Mouse (Mus musculus) layer of hippocampus, postnatal 36 days (tissue): ENCODE measurements around the gene Ulk4. TPM values are rescaled to one million over a fixed set of nuclear protein-coding genes. Genes with fewer than 3 reads are reported as not detected.

Experiments used
- DNase-seq, 2 experiments: peaks; one replicate each; pipeline ENCODE4 v3.0.0; 2022
- total RNA-seq, 2 experiments: library from RNA; stranded (reverse); gene quantifications; 2 replicates each; pipeline ENCODE4 v1.2.3; 2021

Gene Ulk4
- total RNA-seq, 2 experiments from 2014 or later = 7.2 to 10.6 TPM

DNA sequence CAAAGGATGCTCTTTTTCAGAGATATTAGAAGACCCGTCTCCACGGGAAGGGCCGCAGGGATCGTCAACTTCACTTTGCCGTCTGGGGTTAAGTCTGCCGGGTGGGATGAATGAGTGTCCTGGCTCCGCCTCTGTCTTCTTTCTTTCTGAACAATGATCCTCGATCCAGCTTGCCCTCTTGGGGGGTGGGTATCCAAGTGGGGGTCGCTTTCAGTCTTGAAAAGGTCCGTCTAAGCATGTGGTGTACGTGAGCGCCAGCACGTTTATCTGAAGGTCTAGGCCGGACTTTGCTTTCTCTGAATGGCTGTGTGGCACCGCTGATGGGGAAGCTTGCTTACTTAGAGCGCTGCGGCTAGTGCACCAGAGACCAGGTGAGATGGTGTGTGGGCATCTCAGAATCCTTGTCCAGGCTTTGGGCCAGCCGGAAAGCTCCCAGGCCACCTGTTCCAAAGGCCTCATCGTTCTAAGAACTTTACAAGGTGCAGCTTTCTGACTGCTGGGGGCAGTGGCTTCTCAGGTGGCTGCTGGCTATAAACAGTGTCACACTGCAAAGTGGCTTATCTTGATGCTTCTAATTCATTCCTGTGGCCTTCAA lies 23.1 kb upstream of the Ulk4 start:
- no peak for DNase-seq

DNA sequence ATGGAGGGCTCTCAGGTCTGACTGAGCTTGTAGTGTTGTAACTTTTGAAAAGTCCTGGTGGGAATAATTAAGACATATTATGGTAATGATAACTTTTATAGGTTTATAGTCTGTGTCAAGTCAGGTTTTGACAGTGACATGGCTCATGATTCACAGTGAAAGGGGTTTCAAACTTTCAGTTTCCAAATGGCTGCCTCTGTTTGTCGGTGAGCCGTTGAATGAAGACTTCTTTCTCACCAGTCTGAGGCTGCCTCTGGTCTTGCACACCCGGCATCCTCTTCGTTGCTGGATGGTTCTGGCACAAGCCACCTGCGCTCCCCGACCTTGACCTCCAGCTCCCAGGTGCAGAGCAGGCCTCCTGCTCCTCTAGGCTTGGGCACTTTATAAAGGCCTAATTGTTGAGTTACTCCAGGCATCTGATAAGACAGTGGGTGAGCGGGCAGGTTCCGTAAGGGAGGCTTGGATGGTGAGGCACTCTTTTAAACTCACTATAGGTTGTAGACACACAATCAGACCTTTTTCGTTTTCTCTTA lies 22.3 kb upstream of the Ulk4 start:
- DNase-seq = no peak

DNA sequence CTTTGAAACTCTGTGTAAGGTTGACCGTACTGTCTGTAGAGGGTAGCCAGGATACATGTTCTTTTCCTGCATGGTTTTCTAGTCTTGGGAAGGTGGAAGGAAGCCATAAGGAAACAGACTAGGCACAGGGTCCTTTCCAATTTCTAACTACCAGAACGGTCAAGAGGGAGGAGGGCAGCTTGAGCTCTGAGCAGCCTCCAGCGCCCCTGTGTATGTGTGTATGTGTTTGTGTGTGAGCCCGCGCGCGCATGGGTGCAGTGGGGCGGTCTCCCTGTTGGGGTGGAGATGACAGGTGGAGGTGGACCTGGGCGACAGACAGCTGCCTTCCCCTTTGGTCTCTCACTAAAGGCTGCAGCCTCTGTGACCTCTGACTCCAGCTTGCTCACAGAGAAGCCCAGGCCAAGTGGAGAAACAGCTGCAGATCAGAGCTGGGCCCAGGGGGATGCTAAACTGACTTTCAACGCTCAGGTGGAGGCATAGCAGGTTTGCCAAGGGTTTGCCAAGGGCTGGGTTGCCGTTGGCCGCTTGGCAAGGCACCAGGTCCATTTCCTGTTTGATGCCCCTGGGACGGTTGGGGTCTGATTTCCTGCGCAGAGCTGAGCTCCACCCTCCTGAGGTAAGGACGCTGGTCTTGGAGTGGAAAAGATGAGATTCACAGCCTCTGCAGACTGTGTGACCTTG lies 21.6 kb upstream of the Ulk4 start:
- no peak for DNase-seq

DNA sequence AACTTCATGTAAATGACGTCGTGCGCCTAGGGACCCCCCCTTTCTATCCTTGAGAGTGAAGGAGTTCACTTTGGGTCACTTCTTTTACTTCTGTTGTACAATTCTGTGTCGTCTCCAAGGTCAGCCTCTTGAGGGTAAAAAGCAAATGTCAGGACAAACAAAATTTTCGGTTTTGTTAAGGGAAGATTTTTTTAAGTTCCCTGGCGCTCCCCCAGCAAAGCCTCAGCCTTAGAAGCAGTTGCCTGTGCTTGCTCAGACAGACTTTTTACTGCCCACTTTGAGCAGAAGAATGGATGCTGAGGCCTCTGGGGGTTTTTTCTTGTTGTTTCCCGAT lies 21.0 kb upstream of the Ulk4 start:
- no peak for DNase-seq

DNA sequence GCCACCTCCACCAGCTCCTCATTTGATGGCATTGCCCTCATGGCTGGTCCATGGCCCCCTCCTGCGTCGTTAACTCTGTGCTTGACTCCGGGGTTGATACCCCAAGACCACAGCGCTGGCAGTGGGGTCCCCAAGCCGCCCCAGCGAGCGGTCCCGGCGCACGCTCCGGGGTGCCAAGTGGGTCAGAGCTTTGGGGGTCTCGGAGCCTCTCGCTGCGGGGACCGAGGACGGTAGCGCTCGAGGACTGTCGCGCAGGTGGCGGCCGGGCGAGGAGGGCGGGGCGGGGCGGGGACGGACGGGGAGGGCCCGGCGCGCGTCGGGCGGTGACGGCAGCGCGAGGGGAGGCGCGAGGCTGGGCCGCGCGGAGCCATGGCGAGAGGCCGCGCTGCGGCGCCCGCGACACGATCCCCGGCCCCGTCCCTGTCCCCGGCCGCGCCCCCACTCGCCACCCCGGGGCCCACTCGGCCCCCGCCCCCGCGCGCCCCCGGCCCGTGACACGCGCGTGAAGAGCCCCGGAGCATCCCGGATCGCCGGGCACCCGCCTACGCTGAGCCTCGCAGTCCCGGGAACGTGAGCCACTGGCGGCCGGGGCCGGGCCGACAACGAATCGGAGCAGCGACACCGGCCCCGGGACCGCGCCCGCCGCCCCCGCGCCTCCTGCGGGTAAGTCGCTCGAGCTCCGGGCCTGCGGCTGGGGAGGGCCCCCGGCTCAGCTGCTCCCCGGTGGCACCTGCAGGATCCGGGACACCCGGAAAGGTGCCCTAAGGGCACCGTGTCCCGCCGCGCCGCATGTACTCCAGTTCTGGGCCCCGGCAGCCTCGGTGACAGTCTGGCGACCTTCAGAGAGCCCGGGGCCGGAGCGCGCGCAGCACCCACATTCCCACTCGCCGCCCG lies 20.4 kb upstream of the Ulk4 start, which contains the start of gene Trak1:
Trak1 (plus strand) TSS at position 332 of the 894 bp plus-strand sequence.
- DNase-seq = peak in 1 of 2 experiments; percentile 50

DNA sequence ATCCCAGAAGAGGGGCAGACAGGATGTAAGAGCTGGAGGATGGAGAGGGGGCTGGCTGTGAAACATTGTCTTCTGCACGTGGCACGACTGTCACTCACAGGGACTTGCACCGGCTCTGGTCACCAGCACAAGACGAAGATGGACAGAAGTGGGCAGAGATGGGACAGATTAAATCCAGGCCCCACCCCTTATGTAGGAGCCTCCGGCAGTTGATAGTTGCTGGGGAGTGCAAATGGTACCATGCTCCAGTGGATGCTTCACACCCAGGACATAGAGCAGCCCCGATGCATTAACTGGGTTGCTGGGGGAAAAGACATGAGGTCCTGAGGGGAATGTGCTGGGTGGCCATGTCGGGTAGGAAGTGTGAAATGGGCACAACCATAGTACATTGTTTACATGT lies 18.2 kb upstream of the Ulk4 start:
- DNase-seq = no peak

DNA sequence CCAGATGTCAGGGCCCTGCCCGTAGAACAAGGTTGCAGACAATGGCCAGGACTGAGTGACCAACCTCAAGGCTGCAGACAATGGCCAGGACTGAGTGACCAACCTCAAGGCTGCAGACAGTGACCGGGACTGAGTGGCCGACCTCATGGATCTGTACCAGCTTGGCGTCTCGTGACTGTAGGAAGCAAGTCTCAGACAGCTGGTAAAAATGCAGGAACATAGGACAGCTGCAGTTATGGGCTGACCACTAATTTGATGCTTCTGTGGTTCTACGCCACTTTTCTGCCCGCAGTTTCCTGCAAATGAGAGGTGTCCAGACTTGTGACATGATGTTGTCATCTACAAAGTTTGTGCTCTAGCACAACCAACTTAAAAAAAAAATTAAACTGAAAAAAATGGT lies 16.2 kb upstream of the Ulk4 start:
- DNase-seq = no peak

DNA sequence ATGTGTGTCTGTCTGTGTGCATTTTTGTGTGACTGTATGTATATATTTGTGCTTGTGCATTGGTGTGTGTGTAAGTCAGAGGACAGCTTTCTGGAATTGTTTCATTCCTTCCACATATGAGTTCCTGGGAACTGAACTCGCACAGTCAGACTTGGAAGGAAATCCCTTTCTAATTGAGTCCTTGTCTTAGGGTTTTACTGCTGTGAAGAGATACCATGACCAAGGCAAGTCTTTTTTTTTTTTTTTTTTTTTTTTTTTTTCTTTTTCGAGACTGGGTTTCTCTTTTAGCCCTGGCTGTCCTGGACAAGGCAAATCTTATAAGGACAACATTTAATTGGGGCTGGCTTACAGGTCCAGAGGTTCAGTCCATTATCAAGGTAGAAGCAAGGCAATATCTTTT lies 14.3 kb upstream of the Ulk4 start:
- DNase-seq = no peak

DNA sequence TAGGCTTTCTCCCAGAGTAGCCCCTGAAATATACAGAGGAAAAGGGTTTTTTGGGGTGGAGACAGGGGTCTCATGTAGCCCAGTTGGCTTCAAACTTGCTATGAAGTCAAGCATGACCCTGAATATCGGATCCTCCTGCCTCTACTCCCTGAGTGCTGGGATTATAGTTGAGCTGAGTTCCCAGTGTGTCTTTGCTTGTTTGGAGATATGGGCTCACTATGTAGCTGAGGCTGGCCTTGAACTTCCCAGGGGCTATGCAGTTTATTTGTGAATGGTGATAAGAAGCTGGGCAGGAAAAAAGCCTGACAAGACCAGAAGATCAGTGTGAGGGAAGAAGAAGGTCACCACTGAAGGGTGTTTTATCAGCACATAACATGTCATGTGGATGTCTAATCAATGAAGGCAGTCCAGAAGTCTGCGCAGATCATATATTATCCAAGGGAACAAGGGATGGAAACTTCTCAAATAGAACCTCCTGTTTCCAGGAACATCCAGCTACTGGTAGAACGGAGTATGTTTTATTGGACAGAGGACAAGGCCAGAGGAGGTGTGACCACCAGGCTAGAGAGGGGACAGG lies 9.4 kb upstream of the Ulk4 start:
- no peak for DNase-seq

DNA sequence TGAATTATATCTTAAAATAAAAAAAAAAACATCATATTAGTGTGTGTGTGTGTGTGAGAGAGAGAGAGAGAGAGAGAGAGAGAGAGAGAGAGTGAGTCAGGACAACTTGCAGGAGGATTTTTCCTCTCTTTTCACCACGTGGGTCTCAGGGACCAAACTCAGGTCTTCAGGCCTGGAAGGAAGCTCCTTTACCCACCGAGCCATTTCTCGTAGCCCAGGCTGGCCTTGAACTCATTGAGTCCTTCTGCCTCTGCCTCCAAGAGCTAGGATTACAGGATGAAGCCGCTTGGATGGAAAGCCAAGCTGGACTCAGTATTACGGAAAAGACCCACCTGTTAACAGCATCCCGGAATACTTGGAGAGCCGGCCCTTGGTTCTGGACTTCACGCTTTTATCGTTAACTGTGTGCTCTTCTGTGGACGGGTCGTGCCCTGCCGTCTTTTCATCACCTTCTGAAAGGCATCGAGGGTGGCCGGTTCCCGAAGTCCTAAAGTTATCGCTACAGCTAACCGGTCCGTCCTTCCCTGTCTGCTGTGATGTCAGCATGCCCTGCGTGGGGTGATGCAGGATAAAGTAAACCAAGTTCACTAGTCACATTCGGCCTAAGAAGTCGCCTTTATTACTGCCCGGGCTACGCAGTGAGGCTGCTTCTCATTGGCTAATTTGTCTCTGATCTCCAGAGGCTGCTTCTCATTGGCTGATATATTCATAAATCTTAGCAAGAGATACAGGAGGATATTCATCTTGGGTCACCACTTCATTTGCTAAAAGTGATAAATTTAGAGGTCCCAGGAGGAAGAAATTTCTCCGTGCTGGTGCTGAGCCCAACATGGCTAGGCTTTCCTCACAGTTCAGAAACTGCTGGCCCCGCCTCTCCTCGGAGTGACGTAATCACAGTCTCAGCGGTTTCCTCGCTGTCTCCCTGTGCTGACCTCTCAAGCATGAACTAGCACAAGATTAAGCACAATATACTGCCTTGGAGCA lies 8.6 kb upstream of the Ulk4 start:
- peak in 1 of 2 experiments; percentile 41 for DNase-seq

DNA sequence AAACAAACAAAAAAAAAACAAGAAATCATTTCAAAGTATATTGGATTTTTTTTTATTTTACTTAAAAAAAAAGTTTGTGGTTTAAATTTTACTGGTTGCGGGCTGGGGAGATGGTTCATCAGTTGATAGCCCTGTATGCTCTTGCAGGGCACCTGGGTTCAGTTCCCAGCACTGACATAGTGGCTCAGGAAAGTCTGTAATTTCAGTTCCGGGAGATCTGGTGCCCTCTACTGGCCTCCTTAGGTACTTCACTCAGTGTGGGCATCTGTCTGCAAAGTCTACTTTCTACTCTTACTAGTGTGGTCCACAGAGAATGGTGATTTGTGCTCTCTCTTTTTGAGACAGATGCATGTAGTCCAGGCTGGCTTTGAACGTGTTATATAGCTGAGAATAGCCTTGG lies 7.4 kb upstream of the Ulk4 start:
- DNase-seq = no peak

DNA sequence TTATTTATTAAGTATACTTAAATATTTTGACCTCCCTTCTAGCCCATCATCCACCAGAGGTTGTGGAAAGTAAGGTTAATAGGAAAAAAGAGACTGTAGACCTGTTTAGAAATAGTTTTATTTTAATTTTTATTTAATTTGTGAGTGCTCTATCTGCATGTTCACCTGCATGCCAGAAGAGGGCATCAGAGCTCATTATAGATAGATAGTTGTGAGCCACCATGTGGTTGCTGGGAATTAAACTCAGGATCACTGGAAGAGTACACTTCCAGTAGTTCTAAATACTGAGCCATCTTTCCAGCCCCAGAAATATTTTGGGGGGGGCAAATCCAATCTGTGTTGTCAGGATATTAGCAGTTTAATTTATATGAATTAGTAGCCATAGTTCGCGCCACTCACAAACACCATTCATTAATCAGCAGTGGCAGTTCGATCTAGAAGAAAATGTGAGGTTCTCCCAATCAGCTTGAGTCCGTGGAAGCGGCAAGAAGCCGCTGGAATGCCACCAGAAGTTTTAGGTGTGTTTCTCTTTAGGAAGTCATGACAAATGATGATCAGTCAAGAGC lies 6.7 kb upstream of the Ulk4 start:
- no peak for DNase-seq

DNA sequence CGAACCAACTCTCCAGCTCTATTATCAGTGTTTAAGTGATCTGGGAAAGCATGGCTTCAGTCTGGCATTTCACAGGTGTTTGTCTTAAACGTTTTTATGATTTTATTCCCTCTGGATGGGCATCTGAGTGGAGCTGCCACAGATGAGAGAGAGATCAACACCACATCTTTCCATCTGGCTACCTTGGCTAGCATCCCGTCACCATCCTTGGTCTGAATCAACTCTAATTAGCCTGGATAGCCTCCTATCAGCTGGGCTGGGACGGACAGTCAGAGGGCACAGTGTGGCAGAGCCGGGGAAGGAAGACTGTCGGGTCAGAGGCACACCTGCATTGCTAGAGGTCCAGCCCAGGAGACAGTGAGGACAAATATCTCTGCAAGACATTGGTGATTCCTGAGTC lies 4.9 kb upstream of the Ulk4 start:
- no peak for DNase-seq

DNA sequence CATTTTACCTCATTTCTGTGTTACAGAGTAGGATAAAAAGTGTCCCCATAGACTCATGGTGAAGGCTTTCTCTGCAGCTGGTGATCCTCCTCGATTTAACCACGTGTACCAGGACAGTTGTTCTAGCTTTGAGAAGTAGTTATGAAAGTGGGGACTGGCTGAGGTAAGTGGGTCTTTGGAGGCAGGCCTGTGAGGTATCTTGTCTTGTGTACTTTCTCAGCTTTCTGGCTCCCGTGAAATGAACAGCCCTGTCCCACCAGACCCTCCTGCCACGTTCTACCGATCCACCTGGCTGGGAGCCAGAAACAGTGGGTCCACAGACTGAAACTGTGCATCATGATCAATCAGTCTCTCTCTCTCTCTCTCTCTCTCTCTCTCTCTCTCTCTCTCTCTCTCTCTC lies 2.2 kb upstream of the Ulk4 start:
- DNase-seq = no peak

DNA sequence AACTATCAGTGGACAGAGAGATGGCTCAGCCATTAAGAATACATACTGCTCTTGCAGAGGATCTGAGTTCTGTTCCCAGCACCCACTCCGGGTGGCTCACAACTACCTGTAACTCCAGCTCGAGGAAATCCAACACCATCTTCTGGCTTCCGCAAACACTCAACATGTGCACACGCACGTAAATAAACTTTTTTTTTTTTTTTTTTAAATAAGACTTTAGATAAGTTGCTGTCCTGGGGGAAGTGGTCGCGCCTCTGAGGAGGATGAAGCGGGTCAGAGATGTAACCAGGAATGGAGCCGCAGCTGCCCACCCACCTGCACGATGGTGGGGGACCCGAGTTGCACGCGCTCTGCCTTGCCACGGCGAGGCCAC lies 266 bp downstream of the Ulk4 start:
- DNase-seq = no peak

DNA sequence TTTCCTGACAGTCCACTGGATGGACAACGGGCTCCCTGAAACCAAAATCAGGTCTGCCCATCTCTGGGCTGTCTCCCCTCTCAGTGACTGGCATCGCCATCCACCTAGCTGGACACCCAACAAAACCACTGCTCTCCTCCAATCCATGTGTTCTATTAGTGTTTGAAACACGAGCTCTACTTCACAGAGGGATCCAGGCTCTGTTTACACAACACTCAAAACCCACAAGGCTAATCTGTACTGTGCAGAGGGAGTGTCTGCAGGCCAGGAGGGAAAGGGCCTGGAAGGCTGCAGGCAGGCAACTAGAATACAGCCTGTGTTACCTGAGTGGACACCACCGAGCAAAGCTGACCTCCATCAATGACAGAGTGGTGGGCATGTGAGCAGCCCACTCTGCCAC lies 5.4 kb downstream of the Ulk4 start:
- no peak for DNase-seq

DNA sequence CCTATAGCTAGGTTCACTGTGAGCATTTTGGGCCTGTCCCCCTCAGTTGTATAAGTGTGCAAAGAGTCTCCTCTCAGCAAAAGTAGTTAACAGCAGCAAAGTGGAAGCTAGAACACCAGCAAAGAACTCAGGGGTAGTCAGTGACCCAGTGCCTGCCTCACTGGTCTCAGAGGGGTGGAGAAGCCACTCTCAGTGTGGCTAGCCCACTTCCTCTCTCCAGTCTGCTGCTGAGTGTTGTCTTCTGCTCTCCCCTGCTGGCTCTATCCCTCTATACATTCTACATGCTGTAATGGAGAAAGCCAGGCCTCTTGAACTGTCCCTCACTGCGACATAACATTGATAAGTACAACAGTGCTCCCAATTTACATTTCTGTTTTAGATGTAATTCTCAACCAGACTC lies 5.8 kb downstream of the Ulk4 start:
- no peak for DNase-seq

DNA sequence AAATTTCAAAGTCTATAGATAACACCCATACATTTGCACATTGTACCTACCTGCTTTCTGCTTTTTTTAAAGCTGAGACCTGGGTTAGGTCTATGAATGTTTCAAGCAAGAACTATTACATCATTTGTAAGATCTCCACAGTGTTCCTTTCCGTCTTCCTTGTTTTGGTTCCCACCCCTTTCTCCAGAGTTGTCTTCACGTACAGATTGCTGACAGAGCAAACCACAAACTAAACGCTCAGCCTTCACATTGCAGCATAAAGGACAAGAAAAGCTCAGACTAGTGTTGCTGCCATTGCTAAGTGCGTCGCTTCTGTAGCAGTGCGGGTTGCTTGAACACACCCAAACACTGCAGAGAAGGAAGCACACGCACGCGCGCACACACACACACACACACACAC lies 11.7 kb downstream of the Ulk4 start:
- no peak for DNase-seq

DNA sequence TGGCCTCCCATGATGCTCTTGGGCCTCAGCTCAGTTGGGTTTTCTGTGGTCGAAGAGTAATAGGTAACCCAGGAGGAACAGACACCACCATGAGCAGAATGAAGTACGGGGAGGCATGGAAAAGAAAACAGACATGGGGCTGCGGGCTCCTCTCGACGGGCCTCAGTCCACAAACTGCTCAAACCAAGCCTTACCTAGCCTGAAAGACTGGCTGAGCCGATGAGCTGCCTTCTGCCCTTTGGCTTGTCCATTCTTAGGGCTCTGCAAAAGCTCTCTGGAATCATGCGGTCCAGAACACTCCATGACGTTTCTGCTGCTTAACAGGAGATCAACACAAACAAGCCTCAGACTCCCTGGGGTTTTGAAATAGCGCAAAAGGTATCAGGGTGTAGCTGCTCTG lies 19.9 kb downstream of the Ulk4 start:
- DNase-seq = no peak

DNA sequence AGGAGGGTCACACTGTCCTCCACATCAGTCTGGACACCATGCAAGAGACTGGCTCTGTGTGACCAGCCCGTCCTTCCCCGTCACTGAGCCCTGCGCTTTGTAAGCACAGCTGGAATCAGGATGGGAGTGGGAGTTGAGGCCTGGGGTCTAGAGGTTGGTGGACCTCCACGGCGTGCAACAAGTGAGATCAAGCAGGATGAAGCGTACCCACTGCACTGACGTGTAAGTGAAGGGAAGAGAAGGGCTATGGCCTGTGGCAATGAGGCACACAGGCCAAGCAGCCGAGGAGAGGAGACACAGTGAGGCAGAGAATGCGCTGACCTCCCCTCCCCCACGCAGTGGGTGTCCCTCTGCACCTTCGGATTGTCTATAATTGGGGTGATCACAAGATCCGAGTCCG lies 22.2 kb downstream of the Ulk4 start:
- no peak for DNase-seq

DNA sequence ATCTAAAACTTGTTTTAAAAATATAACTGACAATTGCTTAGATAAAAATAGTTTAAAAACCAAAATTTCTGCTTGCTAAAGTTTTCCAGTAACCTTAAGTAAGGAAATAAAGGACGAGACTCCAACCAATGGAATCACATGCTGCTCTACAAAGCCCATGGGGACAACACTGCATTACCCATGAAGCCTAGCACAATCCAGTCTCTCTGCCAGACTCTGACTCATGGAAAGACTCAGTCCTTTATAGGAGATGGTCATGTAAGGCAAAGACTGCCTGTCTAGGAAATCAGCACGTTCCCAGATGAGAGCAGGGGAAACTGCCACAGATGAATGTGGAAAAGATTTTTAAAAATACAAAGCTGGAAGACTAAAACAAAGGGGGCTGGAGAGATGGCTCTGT lies 23.0 kb downstream of the Ulk4 start:
- DNase-seq = no peak

DNA sequence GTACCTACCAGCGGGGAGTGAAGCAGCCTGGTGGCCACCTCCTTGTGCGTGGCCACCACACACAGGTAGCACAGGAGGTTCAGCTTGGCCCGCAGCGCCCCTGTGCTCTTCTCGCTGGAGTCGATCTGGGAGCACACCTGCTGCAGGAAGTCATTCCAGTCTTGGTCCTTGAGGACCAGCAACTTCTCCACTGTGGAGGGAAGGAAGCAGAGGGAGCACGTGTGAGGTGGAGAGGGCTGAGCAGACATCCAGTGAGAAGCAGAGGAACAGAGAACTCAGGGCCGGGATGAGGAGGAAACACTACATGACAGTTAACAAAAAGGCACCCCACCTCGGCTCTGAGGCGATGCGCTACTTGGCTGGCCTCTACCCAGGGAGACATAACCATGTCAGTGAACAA lies 26.1 kb downstream of the Ulk4 start:
- DNase-seq = no peak
